Mouse (Mus musculus): ENCODE measurements around the gene Shank2.

GRCm38 (mm10) chr7:144307853-144308409 lies 306.2 kb downstream of the Shank2 start:
- TF ChIP-seq CTCF (IDR thresholded peaks at IDR 0.05; ENCODE audit: low read depth), result no peak
- no peak for TF ChIP-seq EP300 (IDR thresholded peaks at IDR 0.05; ENCODE audit: low read depth)
